Mouse (Mus musculus): ENCODE measurements at regions not wholly inside any gene's neighbourhood (a gene's known extent, or its start where the extent isn't known, plus 50 kb on each side); places are given as distances from the start of the nearest gene placed in this dataset.
A peak's percentile ranks its signal among the peaks of the same experiment; 100 is the strongest.

- ATAC-seq, result peak; percentile 79
- WGBS, result under 1% methylated on average over 31 of the region's 32 CpGs
- Histone ChIP-seq H3K4me2 (replicated peaks; ENCODE audit: low read depth) (peak overlapping the region; percentile 91), H3K9ac (ENCODE audit: low read depth, low read length) (peak overlapping the region; percentile 63), H3K4me3 (ENCODE audit: low read depth, low read length) (peak overlapping the region; percentile 47), H3K4me1 (replicated peaks; ENCODE audit: control insufficient read depth, insufficient read depth, low read length) (no peaks in the 10 kb centered on the region), H3K9me3 (ENCODE audit: control insufficient read depth) (no peaks in the 10 kb centered on the region), H3K36me3 (ENCODE audit: control insufficient read depth, insufficient read depth) (no peaks in the 10 kb centered on the region), H3K27ac (ENCODE audit: low read depth, low read length) (peak overlapping the region; percentile 73), H3K27me3 (replicated peaks; ENCODE audit: control insufficient read depth, insufficient read depth, low read length) (no peaks in the 10 kb centered on the region)
- TF ChIP-seq CTCF (IDR thresholded peaks at IDR 0.05; ENCODE audit: low read depth), result peak; percentile 82
Observed at GRCm38 (mm10) chr16:29814039-29814438, 234.9 kb downstream of the Opa1 start.

- no peak overlapping the region for H3K9ac ChIP-seq (ENCODE audit: low read depth, low read length)
- no peak overlapping the region for H3K4me3 ChIP-seq (ENCODE audit: low read depth, low read length)
Observed at GRCm38 (mm10) chr16:29814655-29815054, 235.5 kb downstream of the Opa1 start.

GRCm38 (mm10) chr16:29815200-29815599 lies 236.1 kb downstream of the Opa1 start:
- TF ChIP-seq CTCF (IDR thresholded peaks at IDR 0.05; ENCODE audit: low read depth), result no peak
- H3K36me3 ChIP-seq (ENCODE audit: control insufficient read depth, insufficient read depth), result no peaks in the 10 kb centered on the region
- H3K27me3 ChIP-seq (replicated peaks; ENCODE audit: control insufficient read depth, insufficient read depth, low read length), result no peaks in the 10 kb centered on the region
- H3K9me3 ChIP-seq (ENCODE audit: control insufficient read depth), result no peaks in the 10 kb centered on the region
- WGBS, result 79% methylated on average over 2 of the region's 2 CpGs
- no peak for ATAC-seq
- no peak overlapping the region for H3K4me2 ChIP-seq (replicated peaks; ENCODE audit: low read depth)
- H3K4me3 ChIP-seq (ENCODE audit: low read depth, low read length), result no peak overlapping the region
- no peak overlapping the region for H3K9ac ChIP-seq (ENCODE audit: low read depth, low read length)
- no peaks in the 10 kb centered on the region for H3K4me1 ChIP-seq (replicated peaks; ENCODE audit: control insufficient read depth, insufficient read depth, low read length)
- peak overlapping the region; percentile 41; the same call in 1 of the 2 replicates for H3K27ac ChIP-seq (ENCODE audit: low read depth, low read length)

More at GRCm38 (mm10) chr16:29814655-29815054, 235.5 kb downstream of the Opa1 start:
- Histone ChIP-seq H3K4me2 (replicated peaks; ENCODE audit: low read depth) (no peak overlapping the region), H3K27me3 (replicated peaks; ENCODE audit: control insufficient read depth, insufficient read depth, low read length) (no peaks in the 10 kb centered on the region), H3K36me3 (ENCODE audit: control insufficient read depth, insufficient read depth) (no peaks in the 10 kb centered on the region), H3K4me1 (replicated peaks; ENCODE audit: control insufficient read depth, insufficient read depth, low read length) (no peaks in the 10 kb centered on the region), H3K9me3 (ENCODE audit: control insufficient read depth) (no peaks in the 10 kb centered on the region), H3K27ac (ENCODE audit: low read depth, low read length) (no peak overlapping the region)
- 55% methylated on average over 2 of the region's 2 CpGs for WGBS
- no peak for ATAC-seq
- no peak for TF ChIP-seq CTCF (IDR thresholded peaks at IDR 0.05; ENCODE audit: low read depth)

- Histone ChIP-seq H3K4me2 (replicated peaks; ENCODE audit: low read depth) (no peak overlapping the region), H3K27ac (ENCODE audit: low read depth, low read length) (peak overlapping the region; percentile 41; the same call in 1 of the 2 replicates), H3K36me3 (ENCODE audit: control insufficient read depth, insufficient read depth) (no peaks in the 10 kb centered on the region), H3K4me3 (ENCODE audit: low read depth, low read length) (no peak overlapping the region), H3K9ac (ENCODE audit: low read depth, low read length) (no peak overlapping the region), H3K27me3 (replicated peaks; ENCODE audit: control insufficient read depth, insufficient read depth, low read length) (no peaks in the 10 kb centered on the region), H3K9me3 (ENCODE audit: control insufficient read depth) (no peaks in the 10 kb centered on the region), H3K4me1 (replicated peaks; ENCODE audit: control insufficient read depth, insufficient read depth, low read length) (no peaks in the 10 kb centered on the region)
- 52% methylated on average over 10 of the region's 10 CpGs for WGBS
- ATAC-seq, result peak; percentile 46
- TF ChIP-seq CTCF (IDR thresholded peaks at IDR 0.05; ENCODE audit: low read depth), result no peak
Observed at GRCm38 (mm10) chr16:29815632-29816337, 236.7 kb downstream of the Opa1 start.

- ATAC-seq, result no peak
Observed at GRCm38 (mm10) chr16:29816681-29817369, 237.7 kb downstream of the Opa1 start.

GRCm38 (mm10) chr16:29818807-29819440 lies 239.8 kb downstream of the Opa1 start:
- Histone ChIP-seq H3K4me1 (replicated peaks; ENCODE audit: control insufficient read depth, insufficient read depth, low read length) (no peaks in the 10 kb centered on the region), H3K27me3 (replicated peaks; ENCODE audit: control insufficient read depth, insufficient read depth, low read length) (no peaks in the 10 kb centered on the region), H3K4me3 (ENCODE audit: low read depth, low read length) (no peak overlapping the region), H3K9me3 (ENCODE audit: control insufficient read depth) (no peaks in the 10 kb centered on the region), H3K4me2 (replicated peaks; ENCODE audit: low read depth) (no peak overlapping the region), H3K36me3 (ENCODE audit: control insufficient read depth, insufficient read depth) (no peaks in the 10 kb centered on the region), H3K27ac (ENCODE audit: low read depth, low read length) (no peak overlapping the region), H3K9ac (ENCODE audit: low read depth, low read length) (no peak overlapping the region)
- 30% methylated on average over 7 of the region's 7 CpGs for WGBS
- peak; percentile 46 for ATAC-seq
- no peak for TF ChIP-seq CTCF (IDR thresholded peaks at IDR 0.05; ENCODE audit: low read depth)

More at GRCm38 (mm10) chr16:29816681-29817369, 237.7 kb downstream of the Opa1 start:
- no peak for TF ChIP-seq CTCF (IDR thresholded peaks at IDR 0.05; ENCODE audit: low read depth)
- H3K4me3 ChIP-seq (ENCODE audit: low read depth, low read length), result no peak overlapping the region
- H3K9me3 ChIP-seq (ENCODE audit: control insufficient read depth), result no peaks in the 10 kb centered on the region
- no peak overlapping the region for H3K4me2 ChIP-seq (replicated peaks; ENCODE audit: low read depth)
- H3K36me3 ChIP-seq (ENCODE audit: control insufficient read depth, insufficient read depth), result no peaks in the 10 kb centered on the region
- H3K4me1 ChIP-seq (replicated peaks; ENCODE audit: control insufficient read depth, insufficient read depth, low read length), result no peaks in the 10 kb centered on the region
- no peak overlapping the region for H3K27ac ChIP-seq (ENCODE audit: low read depth, low read length)
- 70% methylated on average over 10 of the region's 10 CpGs for WGBS
- no peak overlapping the region for H3K9ac ChIP-seq (ENCODE audit: low read depth, low read length)
- no peaks in the 10 kb centered on the region for H3K27me3 ChIP-seq (replicated peaks; ENCODE audit: control insufficient read depth, insufficient read depth, low read length)

Data from intestine, postnatal 0 days (tissue).